Mouse (Mus musculus) neural tube, embryonic 11.5 days (tissue): ENCODE measurements around the gene Eif5. TPM values are rescaled to one million over a fixed set of nuclear protein-coding genes. Genes with fewer than 3 reads are reported as not detected.
A peak's percentile ranks its signal among the peaks of the same experiment; 100 is the strongest.

Source experiments
- ATAC-seq: fragments of 200-750 bp; cut with Nextera tagmentation; 2 replicates; pipeline ENCODE4 v1.8.0; 2017; ENCODE audit warnings: moderate number of reproducible peaks, mild to moderate bottlenecking, moderate TSS enrichment, moderate library complexity; ENCODE audit not compliant: insufficient read depth, low FRiP score, low TSS enrichment
- DNase-seq: peaks from one replicate; pipeline ENCODE4 v3.0.0-alpha.2; 2015; ENCODE audit warnings: low spot score
- H3K27ac ChIP-seq: fragments of 300-500 bp; sonication (generic); 2 replicates; pipeline ENCODE4 v1.5.1; 2014; ENCODE audit warnings: low read depth, mild to moderate bottlenecking, low read length
- H3K27me3 ChIP-seq: fragments of 300-500 bp; sonication (generic); 2 replicates; pipeline ENCODE4 v1.6.1; 2014; ENCODE audit warnings: mild to moderate bottlenecking, low read length, mixed read lengths; ENCODE audit not compliant: control insufficient read depth, insufficient read depth
- H3K36me3 ChIP-seq: fragments of 300-500 bp; sonication (generic); 2 replicates; pipeline ENCODE4 v1.6.1; 2014; ENCODE audit warnings: mild to moderate bottlenecking, low read length, moderate library complexity, mixed read lengths; ENCODE audit not compliant: control insufficient read depth, insufficient read depth
- H3K4me1 ChIP-seq: fragments of 300-500 bp; sonication (generic); 2 replicates; pipeline ENCODE4 v1.6.1; 2014; ENCODE audit warnings: low read length, mixed read lengths; ENCODE audit not compliant: control insufficient read depth, insufficient read depth
- H3K4me2 ChIP-seq: fragments of 300-500 bp; sonication (generic); 2 replicates; pipeline ENCODE4 v1.6.1; 2014; ENCODE audit warnings: low read depth, mild to moderate bottlenecking, moderate library complexity
- H3K4me3 ChIP-seq: fragments of 300-500 bp; sonication (generic); 2 replicates; pipeline ENCODE4 v1.5.1; 2014; ENCODE audit warnings: low read depth, low read length
- H3K9ac ChIP-seq: fragments of 300-500 bp; sonication (generic); 2 replicates; pipeline ENCODE4 v1.6.1; 2014; ENCODE audit warnings: mild to moderate bottlenecking, low read length
- H3K9me3 ChIP-seq: fragments of 300-500 bp; sonication (generic); 2 replicates; pipeline ENCODE4 v1.6.1; 2016; ENCODE audit warnings: low read length; ENCODE audit not compliant: control insufficient read depth
- WGBS: fragments of 180-500 bp; shearing (Covaris S2); extraction: QIAGEN DNeasy Blood & Tissue Kit; methylation state at CpG from one replicate; pipeline ENCODE4 v1.1.7; 2014; 5-methylcytosine and 5-hydroxymethylcytosine counted together
- polyA plus RNA-seq: library from polyadenylated mRNA; unstranded; fragments of >200 nt; fragmentation: Nextera tagmentation; extraction: Ambion mirVana; gene quantifications from 2 replicates; pipeline ENCODE4 v1.2.1, GENCODE M21; 2014

Eif5 gene
- 645 and 670 TPM in 2 replicates for polyA plus RNA-seq

DNA sequence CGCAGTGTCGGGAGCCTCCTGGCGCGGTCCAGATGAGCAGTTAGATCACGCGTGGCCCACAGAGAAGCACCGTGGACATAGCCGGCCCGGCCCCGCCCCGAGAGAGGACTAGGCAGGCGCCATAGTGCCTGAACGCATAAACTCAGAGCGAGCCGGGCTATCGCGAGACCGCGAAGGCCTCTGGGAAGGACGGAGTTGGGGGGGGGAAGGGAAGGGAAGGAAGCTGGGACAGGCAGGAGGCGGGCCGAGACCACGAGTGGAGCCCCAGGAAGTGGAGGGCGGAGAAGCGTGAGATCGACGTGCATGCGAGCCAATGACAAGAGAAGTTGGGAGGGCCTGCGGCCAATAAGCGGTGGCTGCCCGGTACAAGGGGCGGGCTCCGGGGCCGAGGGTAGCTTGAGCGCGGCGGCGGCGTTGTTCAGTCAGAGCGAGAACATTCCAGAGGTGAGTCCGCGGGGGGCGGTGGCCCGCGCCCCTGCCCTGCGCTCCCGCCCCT lies at the start of gene Eif5:
Eif5 (plus strand) TSS at position 221 of the 496 bp plus-strand sequence.
- Histone ChIP-seq H3K4me2 (peak within 1 kb of the TSS; percentile 65), H3K27me3 (no peaks in the 10 kb centered on the region), H3K9ac (peak within 1 kb of the TSS; percentile 97), H3K4me1 (peaks cover 15% of the 10 kb centered on the region; the same call in 1 of the 2 replicates), H3K9me3 (no peaks in the 10 kb centered on the region), H3K4me3 (peak within 1 kb of the TSS; percentile 95), H3K36me3 (peaks cover 9% of the 10 kb centered on the region), H3K27ac (peak within 1 kb of the TSS; percentile 95)
- ATAC-seq = peak; percentile 98
- 0% methylated on average over 47 of the region's 47 CpGs for WGBS
- DNase-seq = peak; percentile 99

DNA sequence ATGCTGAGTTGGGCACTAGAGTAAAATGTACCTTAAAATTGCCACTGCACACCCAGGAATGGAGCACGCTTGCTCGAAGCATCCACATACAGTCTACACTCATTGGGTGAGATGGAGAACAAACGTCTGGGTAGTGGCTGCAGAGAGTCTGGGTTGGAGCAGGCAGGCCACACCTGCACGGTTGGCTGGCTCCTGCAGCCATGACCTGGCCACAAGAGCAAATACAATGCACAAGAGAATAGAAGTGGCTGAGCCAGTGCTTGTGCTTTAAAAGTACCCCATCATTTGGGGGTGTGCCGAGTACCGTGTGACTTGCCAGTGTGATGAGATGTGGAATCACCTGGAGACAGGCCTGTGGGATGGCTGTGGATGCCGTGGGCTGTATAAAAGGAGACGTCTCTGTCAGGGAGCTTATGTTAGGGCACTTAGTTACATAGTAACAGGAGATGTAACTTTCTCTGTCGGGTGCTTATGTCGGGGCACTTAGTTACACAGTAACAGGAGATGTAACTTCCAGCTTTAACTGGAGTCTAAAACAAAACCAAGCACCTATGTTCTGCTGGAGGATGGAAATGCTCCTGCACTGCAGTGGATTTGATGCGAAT lies 48.5 kb upstream of the Eif5 start:
- WGBS = 65% methylated on average over 11 of the region's 11 CpGs
- Histone ChIP-seq H3K4me2 (no peak overlapping the region), H3K9me3 (no peaks in the 10 kb centered on the region), H3K4me3 (no peak overlapping the region), H3K27ac (no peak overlapping the region), H3K27me3 (peaks cover 28% of the 10 kb centered on the region), H3K36me3 (no peaks in the 10 kb centered on the region), H3K4me1 (peaks cover 5% of the 10 kb centered on the region; the same call in 1 of the 2 replicates), H3K9ac (no peak overlapping the region)
- no peak for DNase-seq
- ATAC-seq = no peak

DNA sequence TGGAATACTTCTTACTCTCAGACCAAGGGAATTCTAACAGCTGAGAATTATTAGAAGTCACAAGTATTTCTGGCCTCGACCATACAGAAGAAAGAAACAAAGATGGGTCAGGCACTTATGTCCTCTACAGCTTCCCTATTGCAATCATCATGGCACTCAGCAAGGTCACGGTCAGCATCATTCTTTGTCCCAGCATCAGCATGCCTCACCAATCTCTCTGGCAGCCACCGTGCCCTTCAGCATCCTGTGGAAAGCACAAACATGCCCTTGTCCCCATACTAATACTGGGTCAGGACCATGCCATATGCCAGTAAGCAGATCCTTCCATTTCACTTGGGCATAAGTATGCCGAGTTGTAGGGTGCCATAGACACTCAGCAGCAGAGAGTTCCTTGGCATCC lies 42.9 kb upstream of the Eif5 start:
- H3K27me3 ChIP-seq = no peaks in the 10 kb centered on the region
- H3K4me2 ChIP-seq = no peak overlapping the region
- ATAC-seq (no peak), DNase-seq (no peak)
- H3K9ac ChIP-seq = no peak overlapping the region
- no peaks in the 10 kb centered on the region for H3K4me1 ChIP-seq
- H3K4me3 ChIP-seq = no peak overlapping the region
- 77% methylated on average over 4 of the region's 4 CpGs for WGBS
- H3K9me3 ChIP-seq = no peaks in the 10 kb centered on the region
- H3K36me3 ChIP-seq = no peaks in the 10 kb centered on the region
- no peak overlapping the region for H3K27ac ChIP-seq

DNA sequence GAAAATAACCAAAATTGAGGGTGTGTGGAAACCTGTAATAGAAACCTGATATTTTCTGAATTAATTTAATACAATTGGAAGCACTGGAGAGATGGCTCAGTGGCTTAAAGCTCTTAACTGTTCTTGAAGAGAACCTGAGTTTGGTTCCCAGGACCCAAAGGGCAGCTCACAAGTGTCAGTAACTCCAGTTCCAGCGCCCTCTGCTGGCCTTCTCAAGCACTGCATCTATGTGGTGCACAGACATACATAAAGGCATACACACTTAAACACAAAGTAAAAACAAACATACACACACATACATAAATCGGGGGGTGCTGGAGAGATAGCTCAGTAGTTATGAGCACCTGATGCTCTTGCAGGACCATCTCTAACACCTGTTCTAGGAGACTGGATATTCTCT lies 40.7 kb upstream of the Eif5 start:
- Histone ChIP-seq H3K27me3 (no peaks in the 10 kb centered on the region), H3K9ac (no peak overlapping the region), H3K4me1 (0 out of 2 replicates have a peak, but pooled peaks cover 3% of the 10 kb centered on the region), H3K27ac (no peak overlapping the region), H3K9me3 (no peaks in the 10 kb centered on the region), H3K4me3 (no peak overlapping the region), H3K36me3 (no peaks in the 10 kb centered on the region), H3K4me2 (no peak overlapping the region)
- DNase-seq (no peak), ATAC-seq (no peak)
- 55% methylated on average over 2 of the region's 2 CpGs for WGBS

DNA sequence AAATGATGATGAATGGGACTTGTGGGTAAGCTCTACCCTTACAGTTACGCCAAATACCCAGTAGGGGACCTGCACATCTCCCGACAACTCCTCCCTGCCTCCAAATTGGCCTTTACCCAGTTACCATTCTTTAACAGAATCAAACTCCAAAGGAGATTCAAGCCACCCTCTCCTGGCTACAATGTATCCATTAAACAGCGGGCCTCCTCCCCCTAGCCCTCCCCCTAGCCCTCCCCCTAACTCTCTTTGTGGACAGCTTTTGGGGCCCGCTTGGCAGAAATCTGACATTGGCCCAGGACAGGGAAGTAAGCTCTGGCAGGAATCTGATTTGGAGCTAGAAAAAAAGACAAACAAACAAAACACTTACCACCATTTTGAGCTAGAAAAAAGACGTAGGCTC lies 38.2 kb upstream of the Eif5 start:
- ATAC-seq (no peak), DNase-seq (no peak)
- Histone ChIP-seq H3K9me3 (no peaks in the 10 kb centered on the region), H3K4me3 (no peak overlapping the region), H3K4me1 (0 out of 2 replicates have a peak, but pooled peaks cover 3% of the 10 kb centered on the region), H3K9ac (no peak overlapping the region), H3K27me3 (no peaks in the 10 kb centered on the region), H3K36me3 (no peaks in the 10 kb centered on the region), H3K27ac (no peak overlapping the region), H3K4me2 (no peak overlapping the region)
- whole genome bisulfite sequencing = 60% methylated on average over 5 of the region's 5 CpGs

DNA sequence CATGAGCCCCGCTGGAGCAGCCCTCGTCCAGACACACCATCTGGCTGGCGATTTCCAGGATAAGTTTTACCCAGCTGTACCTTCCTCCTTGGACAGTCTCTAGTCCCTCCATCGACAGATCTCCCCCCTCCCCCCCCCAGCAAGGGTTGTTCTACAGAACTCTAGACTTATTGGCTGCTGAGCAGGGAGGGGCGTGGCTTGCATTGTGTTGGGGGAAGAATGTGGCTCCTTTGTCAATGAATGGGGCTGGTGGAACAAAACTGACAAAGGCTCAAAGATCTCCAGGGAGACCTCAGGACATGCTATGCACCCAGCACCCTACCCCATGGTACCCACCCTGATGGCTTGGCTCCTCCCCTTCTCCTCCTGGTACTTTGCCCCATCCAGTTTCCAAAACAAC lies 37.1 kb upstream of the Eif5 start:
- no peak overlapping the region for H3K4me3 ChIP-seq
- H3K27me3 ChIP-seq = no peaks in the 10 kb centered on the region
- 23% methylated on average over 5 of the region's 5 CpGs for WGBS
- H3K27ac ChIP-seq = 0 out of 2 replicates have a peak overlapping the region, but pooled peaks have one; percentile 49
- no peaks in the 10 kb centered on the region for H3K36me3 ChIP-seq
- peak overlapping the region; percentile 12; the same call in 1 of the 2 replicates for H3K4me2 ChIP-seq
- no peaks in the 10 kb centered on the region for H3K9me3 ChIP-seq
- ATAC-seq (peak; percentile 89), DNase-seq (peak; percentile 74)
- H3K9ac ChIP-seq = no peak overlapping the region
- H3K4me1 ChIP-seq = 0 out of 2 replicates have a peak, but pooled peaks cover 3% of the 10 kb centered on the region

DNA sequence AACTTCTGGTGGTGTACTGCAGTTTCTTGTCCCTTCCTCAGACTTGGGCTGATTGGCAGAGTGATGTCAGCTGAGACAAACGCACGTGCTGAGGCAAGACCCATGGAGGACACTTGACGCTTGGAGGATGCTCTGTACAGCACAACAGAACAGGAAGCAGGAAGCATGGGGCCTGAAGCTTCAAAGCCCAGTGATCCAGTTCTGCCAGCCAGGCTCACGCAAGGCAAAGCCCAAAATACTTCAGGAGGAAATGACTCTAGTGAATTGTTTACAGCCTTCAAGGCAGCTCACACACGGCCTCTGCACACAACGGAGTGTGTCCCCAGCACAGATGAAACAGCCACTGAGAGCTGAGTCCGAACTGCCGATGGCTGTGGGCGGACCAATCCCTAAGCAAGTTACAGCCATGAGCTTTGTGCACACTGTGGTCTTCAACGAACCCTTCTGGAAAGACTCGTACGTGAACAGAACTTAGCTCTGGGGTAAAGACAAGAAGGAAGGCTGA lies 34.7 kb upstream of the Eif5 start:
- DNase-seq = no peak
- Histone ChIP-seq H3K36me3 (no peaks in the 10 kb centered on the region), H3K9me3 (no peaks in the 10 kb centered on the region), H3K4me3 (no peak overlapping the region), H3K27me3 (no peaks in the 10 kb centered on the region), H3K27ac (no peak overlapping the region), H3K4me2 (no peak overlapping the region), H3K4me1 (0 out of 2 replicates have a peak, but pooled peaks cover 3% of the 10 kb centered on the region), H3K9ac (no peak overlapping the region)
- ATAC-seq = no peak
- 84% methylated on average over 12 of the region's 12 CpGs for WGBS

DNA sequence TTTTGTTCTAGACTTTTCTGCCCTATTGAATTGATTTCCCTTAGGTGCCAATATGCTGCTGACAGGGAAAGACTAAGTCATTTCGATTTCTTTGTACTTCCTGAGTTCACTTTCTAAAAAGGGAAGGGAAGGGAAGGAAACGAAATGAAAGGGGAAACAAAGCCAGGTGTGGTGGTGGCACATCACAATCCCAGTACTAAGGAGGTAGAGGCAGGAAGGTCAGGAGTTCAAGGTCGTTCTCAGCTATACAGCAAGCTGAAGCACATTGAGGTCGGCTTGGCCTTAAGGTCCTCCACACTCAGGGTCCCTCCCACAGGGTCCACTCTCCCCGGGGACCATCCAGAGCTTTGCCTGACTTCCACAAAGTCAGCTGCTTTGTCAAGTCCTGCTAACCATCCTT lies 34.2 kb upstream of the Eif5 start:
- ATAC-seq (no peak), DNase-seq (no peak)
- H3K27ac ChIP-seq = no peak overlapping the region
- no peaks in the 10 kb centered on the region for H3K27me3 ChIP-seq
- no peak overlapping the region for H3K9ac ChIP-seq
- H3K4me3 ChIP-seq = no peak overlapping the region
- 61% methylated on average over 5 of the region's 5 CpGs for WGBS
- no peaks in the 10 kb centered on the region for H3K9me3 ChIP-seq
- H3K36me3 ChIP-seq = no peaks in the 10 kb centered on the region
- 0 out of 2 replicates have a peak, but pooled peaks cover 3% of the 10 kb centered on the region for H3K4me1 ChIP-seq
- no peak overlapping the region for H3K4me2 ChIP-seq

DNA sequence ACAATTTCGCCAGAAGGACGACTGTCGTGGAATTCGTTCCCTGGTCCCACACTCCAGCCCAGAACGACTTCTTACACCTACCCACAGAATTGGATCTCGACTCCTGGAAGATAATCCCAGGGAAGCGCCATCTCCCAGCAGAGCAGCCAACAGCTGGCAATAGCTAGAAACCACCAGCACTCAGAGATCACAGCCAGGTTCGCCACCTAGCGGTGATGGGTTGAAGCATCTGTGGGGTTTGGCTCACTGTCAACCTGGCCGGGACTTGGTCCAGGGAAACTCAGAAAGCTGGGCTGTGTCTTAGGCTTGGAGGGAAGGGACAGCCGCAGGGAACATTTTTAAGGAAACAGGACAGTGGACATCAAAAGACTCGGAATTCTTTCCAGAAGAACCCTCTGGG lies 32.9 kb upstream of the Eif5 start:
- 5% methylated on average over 12 of the region's 12 CpGs for WGBS
- no peak overlapping the region for H3K4me3 ChIP-seq
- 0 out of 2 replicates have a peak, but pooled peaks cover 3% of the 10 kb centered on the region for H3K4me1 ChIP-seq
- H3K27me3 ChIP-seq = no peaks in the 10 kb centered on the region
- no peaks in the 10 kb centered on the region for H3K36me3 ChIP-seq
- ATAC-seq = peak; percentile 58; the same call in 1 of the 2 replicates
- H3K9me3 ChIP-seq = no peaks in the 10 kb centered on the region
- peak; percentile 87 for DNase-seq
- no peak overlapping the region for H3K27ac ChIP-seq
- 0 out of 2 replicates have a peak overlapping the region, but pooled peaks have one; percentile 15 for H3K4me2 ChIP-seq
- no peak overlapping the region for H3K9ac ChIP-seq
